ENCODE assay signal across 20 mouse cellular contexts in genomic region chr2:85065141-85065875, GRCm38 (mm10). TPM values are rescaled to one million over a fixed set of nuclear protein-coding genes. Genes with fewer than 3 reads are reported as not detected.
DNase-seq lines count a peak whose midpoint lies in the region; ATAC-seq and TF ChIP-seq lines count a peak whose summit lies in the region.
"Had no signal": no experiment of that assay in that cellular context is flagged by ENCODE, and none has a peak within 500 bp of the region (broad histone marks: within the 10 kb centered on the region; RNA-seq: fewer than 3 reads in every experiment).

No protein-coding gene starts in this region.

- H3K4me2 ChIP-seq in kidney, embryonic 15.5 days = no peak overlapping the region
- no peak overlapping the region for H3K4me2 ChIP-seq in liver, postnatal 0 days (ENCODE audit: low read depth, low read length)
- no peak overlapping the region for H3K4me2 ChIP-seq in myocyte (ENCODE audit: low read depth)
- H3K4me2 ChIP-seq in midbrain, embryonic 16.5 days (ENCODE audit: low read length) = no peak overlapping the region
- H3K4me2 ChIP-seq: heart, embryonic 13.5 days; hindbrain, embryonic 12.5 days; liver, embryonic 13.5 days; neural tube, embryonic 15.5 days had no signal

- no peak overlapping the region for H3K27ac ChIP-seq in heart, embryonic 10.5 days
- H3K27ac ChIP-seq in kidney, embryonic 15.5 days = no peak overlapping the region
- H3K27ac ChIP-seq in liver, adult 2 months (replicated peaks; ENCODE audit: insufficient read depth, low read depth, low read length) = peak overlapping the region; percentile 19; the same call in 1 of the 2 replicates
- H3K27ac ChIP-seq in liver, postnatal 0 days (ENCODE audit: low read depth) = no peak overlapping the region
- no peak overlapping the region for H3K27ac ChIP-seq in midbrain, embryonic 16.5 days (ENCODE audit: low read length)
- H3K27ac ChIP-seq: heart, embryonic 13.5 days; hindbrain, embryonic 12.5 days; liver, embryonic 13.5 days; neural tube, embryonic 15.5 days had no signal

- no peak for TF ChIP-seq EP300 in liver, postnatal 0 days (IDR thresholded peaks at IDR 0.05; ENCODE audit: low read depth)

- no peak for ATAC-seq in kidney, embryonic 15.5 days (replicated peaks; ENCODE audit: low FRiP score)
- ATAC-seq in liver, postnatal 0 days = no peak
- no peak for ATAC-seq in midbrain, embryonic 16.5 days
- ATAC-seq: activated CD4-positive, CD25-positive, alpha-beta regulatory T cell, adult 4 months; forebrain, embryonic 14.5 days had no signal

- no peak overlapping the region for H3K9ac ChIP-seq in kidney, embryonic 15.5 days
- H3K9ac ChIP-seq in liver, adult 2 months (ENCODE audit: low read depth, low read length) = no peak overlapping the region
- no peak overlapping the region for H3K9ac ChIP-seq in liver, postnatal 0 days (replicated peaks)
- no peak overlapping the region for H3K9ac ChIP-seq in midbrain, embryonic 16.5 days (ENCODE audit: low read depth, low read length)
- H3K9ac ChIP-seq: heart, embryonic 13.5 days; hindbrain, embryonic 12.5 days; liver, embryonic 13.5 days; neural tube, embryonic 15.5 days had no signal

- DNase-seq in heart, adult 11 months = peak; percentile 97
- no peak for DNase-seq in heart, embryonic 10.5 days (ENCODE audit: low spot score)
- DNase-seq in kidney, postnatal 25 days = peak; percentile 34 to 75
- DNase-seq in liver, adult 2 months (ENCODE audit: extremely low read depth, low read depth, low spot score) = no peak
- no peak for DNase-seq in liver, postnatal 0 days
- DNase-seq: adrenal gland, postnatal 36 days; cerebellum, postnatal 10 days; liver, embryonic 13.5 days; lung, postnatal 10 days; retina, postnatal 1 day had no signal

- H3K4me1 ChIP-seq in heart, embryonic 10.5 days = peaks cover 19% of the 10 kb centered on the region
- H3K4me1 ChIP-seq in kidney, embryonic 15.5 days = peaks cover 16% of the 10 kb centered on the region
- peaks cover 33% of the 10 kb centered on the region for H3K4me1 ChIP-seq in liver, adult 2 months (ENCODE audit: control insufficient read depth, insufficient read depth, low read length)
- H3K4me1 ChIP-seq in liver, postnatal 0 days (ENCODE audit: insufficient read depth) = peaks cover 15% of the 10 kb centered on the region
- peaks cover 2% of the 10 kb centered on the region; the same call in 1 of the 2 replicates for H3K4me1 ChIP-seq in midbrain, embryonic 16.5 days (ENCODE audit: control insufficient read depth, insufficient read depth, low read length)

- TF ChIP-seq POLR2A in liver, adult 2 months (IDR thresholded peaks at IDR 0.05; ENCODE audit: extremely low read depth, insufficient read depth, low read length) = no peak
- peak; percentile 14 for TF ChIP-seq POLR2A in myocyte (IDR thresholded peaks at IDR 0.05; ENCODE audit: insufficient read length, low read depth)

- peaks cover 62% of the 10 kb centered on the region for H3K36me3 ChIP-seq in heart, embryonic 10.5 days
- peaks cover 45% of the 10 kb centered on the region for H3K36me3 ChIP-seq in kidney, embryonic 15.5 days
- peaks cover 2% of the 10 kb centered on the region; the same call in 1 of the 2 replicates for H3K36me3 ChIP-seq in liver, adult 2 months (ENCODE audit: control insufficient read depth, insufficient read depth, low read length)
- peaks cover 6% of the 10 kb centered on the region; the same call in 1 of the 2 replicates for H3K36me3 ChIP-seq in liver, postnatal 0 days (replicated peaks; ENCODE audit: insufficient read depth, low read length)
- H3K36me3 ChIP-seq in myocyte (ENCODE audit: control insufficient read depth, insufficient read depth) = peaks cover 66% of the 10 kb centered on the region
- peaks cover 19% of the 10 kb centered on the region for H3K36me3 ChIP-seq in midbrain, embryonic 16.5 days (ENCODE audit: control insufficient read depth, insufficient read depth, low read length)
- H3K36me3 ChIP-seq: liver, embryonic 13.5 days had no signal

- no peak overlapping the region for H3K4me3 ChIP-seq in heart, embryonic 10.5 days
- H3K4me3 ChIP-seq in kidney, embryonic 15.5 days (replicated peaks) = no peak overlapping the region
- H3K4me3 ChIP-seq in liver, adult 2 months (ENCODE audit: insufficient read depth, low read depth, low read length) = no peak overlapping the region
- no peak overlapping the region for H3K4me3 ChIP-seq in liver, postnatal 0 days (ENCODE audit: low read depth, low read length)
- H3K4me3 ChIP-seq in myocyte = no peak overlapping the region
- H3K4me3 ChIP-seq in midbrain, embryonic 16.5 days (ENCODE audit: low read depth, low read length) = no peak overlapping the region
- H3K4me3 ChIP-seq: heart, embryonic 13.5 days; hindbrain, embryonic 12.5 days; liver, embryonic 13.5 days; megakaryocyte, embryonic 14.5 days; neural tube, embryonic 15.5 days had no signal

- H3K27me3 ChIP-seq in heart, embryonic 10.5 days (ENCODE audit: insufficient read depth, poor library complexity, severe bottlenecking) = no peaks in the 10 kb centered on the region
- no peaks in the 10 kb centered on the region for H3K27me3 ChIP-seq in kidney, embryonic 15.5 days
- H3K27me3 ChIP-seq in liver, adult 2 months (ENCODE audit: control insufficient read depth, insufficient read depth, low read length) = no peaks in the 10 kb centered on the region
- no peaks in the 10 kb centered on the region for H3K27me3 ChIP-seq in liver, postnatal 0 days (ENCODE audit: insufficient read depth, low read length)
- H3K27me3 ChIP-seq in myocyte (ENCODE audit: control insufficient read depth, insufficient read depth, insufficient read length) = no peaks in the 10 kb centered on the region
- H3K27me3 ChIP-seq in midbrain, embryonic 16.5 days (ENCODE audit: control insufficient read depth, insufficient read depth, low read depth, low read length) = no peaks in the 10 kb centered on the region
- H3K27me3 ChIP-seq: heart, embryonic 13.5 days; hindbrain, embryonic 12.5 days; liver, embryonic 13.5 days; neural tube, embryonic 15.5 days had no signal

- H3K79me2 ChIP-seq in liver, adult 2 months (ENCODE audit: control insufficient read depth, insufficient read depth, low read length) = peaks cover 7% of the 10 kb centered on the region; the same call in 1 of the 2 replicates
- H3K79me2 ChIP-seq in myocyte (ENCODE audit: control insufficient read depth, insufficient read depth) = peaks cover 40% of the 10 kb centered on the region

- 77% methylated on average over 12 of the region's 12 CpGs for WGBS in heart, embryonic 10.5 days
- 68% methylated on average over 12 of the region's 12 CpGs for WGBS in kidney, embryonic 15.5 days
- 71% methylated on average over 12 of the region's 12 CpGs for WGBS in liver, adult 2 months
- WGBS in liver, postnatal 0 days (ENCODE audit: insufficient replicate concordance) = 64% methylated on average over 12 of the region's 12 CpGs
- 93% methylated on average over 12 of the region's 12 CpGs for WGBS in midbrain, embryonic 16.5 days

- no peak overlapping the region for H3ac ChIP-seq in myocyte (ENCODE audit: control insufficient read depth, insufficient read length)

- H3K9me3 ChIP-seq in heart, embryonic 10.5 days = no peaks in the 10 kb centered on the region
- no peaks in the 10 kb centered on the region for H3K9me3 ChIP-seq in kidney, embryonic 15.5 days (replicated peaks)
- no peaks in the 10 kb centered on the region for H3K9me3 ChIP-seq in liver, postnatal 0 days (ENCODE audit: low read length)
- H3K9me3 ChIP-seq in midbrain, embryonic 16.5 days (replicated peaks; ENCODE audit: control insufficient read depth, low read length, poor library complexity, severe bottlenecking) = no peaks in the 10 kb centered on the region
- H3K9me3 ChIP-seq: heart, embryonic 13.5 days; hindbrain, embryonic 12.5 days; liver, embryonic 13.5 days; megakaryocyte, embryonic 14.5 days; neural tube, embryonic 15.5 days had no signal

- no peak for TF ChIP-seq CTCF in liver, adult 2 months (IDR thresholded peaks at IDR 0.05; ENCODE audit: low read depth, low read length)
- TF ChIP-seq CTCF in liver, postnatal 0 days (IDR thresholded peaks at IDR 0.05; ENCODE audit: low read depth) = no peak

TF ChIP-seq in myocyte, 11 proteins besides CTCF, POLR2A, EP300 and RAD21 (continues in another document):
- no peak for TF ChIP-seq POLR2AphosphoS2 (IDR thresholded peaks at IDR 0.05; ENCODE audit: insufficient read length, low read depth)
- no peak for TF ChIP-seq MYOG (IDR thresholded peaks at IDR 0.05; ENCODE audit: control insufficient read depth in 1 of 3, insufficient read depth in 1 of 3, insufficient read length in 2 of 3, low read depth in 2 of 3)
- no peak for TF ChIP-seq CEBPB (IDR thresholded peaks at IDR 0.05; ENCODE audit: insufficient read depth, poor library complexity, severe bottlenecking)
- no peak for TF ChIP-seq USF1 (IDR thresholded peaks at IDR 0.05; ENCODE audit: low read depth)
- TF ChIP-seq TCF12 (IDR thresholded peaks at IDR 0.05; ENCODE audit: insufficient read depth, poor library complexity, severe bottlenecking) = no peak

RNA-seq across cellular contexts. Expression of gene Tnks1bp1, which starts 17.5 kb away (rescaled TPM):
- 24.7 and 25.9 TPM in 2 replicates for polyA plus RNA-seq in heart, embryonic 10.5 days (2016; fragmentation: Nextera tagmentation; extraction: Ambion mirVana)
- polyA plus RNA-seq in kidney, embryonic 15.5 days (2015; fragmentation: Nextera tagmentation; extraction: Ambion mirVana) = 29.2 and 39.2 TPM in 2 replicates
- total RNA-seq in liver, adult 2 months (2014; rRNA removed) = 13.2 and 15.0 TPM in 2 replicates
- polyA plus RNA-seq in liver, adult 2 months (2012; rRNA removed) = 12.3 and 13.4 TPM in 2 replicates
- 6.0 and 6.5 TPM in 2 replicates for polyA plus RNA-seq in liver, postnatal 0 days (2015; fragmentation: Nextera tagmentation; extraction: Ambion mirVana)
- 84.0 TPM for polyA plus RNA-seq in myocyte (2012; fragmentation: generic; extraction: Trizol)
- polyA plus RNA-seq in midbrain, embryonic 16.5 days (2015; fragmentation: Nextera tagmentation; extraction: Ambion mirVana) = 23.0 and 27.4 TPM in 2 replicates

RNA-seq across cellular contexts. Expression of gene P2rx3, which starts 28.0 kb away (rescaled TPM):
- 1.1 and 1.6 TPM in 2 replicates for polyA plus RNA-seq in heart, embryonic 10.5 days (2016; fragmentation: Nextera tagmentation; extraction: Ambion mirVana)
- 0.90 and 1.3 TPM in 2 replicates for polyA plus RNA-seq in kidney, embryonic 15.5 days (2015; fragmentation: Nextera tagmentation; extraction: Ambion mirVana)
- total RNA-seq in liver, adult 2 months (2014; rRNA removed) = 2.1 and 2.8 TPM in 2 replicates
- polyA plus RNA-seq in liver, adult 2 months (2012; rRNA removed) = 1.2 and 2.1 TPM in 2 replicates
- polyA plus RNA-seq in liver, postnatal 0 days (2015; fragmentation: Nextera tagmentation; extraction: Ambion mirVana) = 0.56 and 0.57 TPM in 2 replicates
- 53.1 TPM for polyA plus RNA-seq in myocyte (2012; fragmentation: generic; extraction: Trizol)
- 1.4 and 2.1 TPM in 2 replicates for polyA plus RNA-seq in midbrain, embryonic 16.5 days (2015; fragmentation: Nextera tagmentation; extraction: Ambion mirVana)
- total RNA-seq: monocyte, adult 5-6 weeks had no signal

RNA-seq across cellular contexts. Expression of gene Ssrp1, which starts 28.3 kb away (rescaled TPM):
- polyA plus RNA-seq in heart, embryonic 10.5 days (2016; fragmentation: Nextera tagmentation; extraction: Ambion mirVana) = 223 and 273 TPM in 2 replicates
- polyA plus RNA-seq in kidney, embryonic 15.5 days (2015; fragmentation: Nextera tagmentation; extraction: Ambion mirVana) = 299 and 307 TPM in 2 replicates
- 39.1 and 40.7 TPM in 2 replicates for total RNA-seq in liver, adult 2 months (2014; rRNA removed)
- 45.2 and 48.9 TPM in 2 replicates for polyA plus RNA-seq in liver, adult 2 months (2012; rRNA removed)
- polyA plus RNA-seq in liver, postnatal 0 days (2015; fragmentation: Nextera tagmentation; extraction: Ambion mirVana) = 69.8 and 80.8 TPM in 2 replicates
- polyA plus RNA-seq in myocyte (2012; fragmentation: generic; extraction: Trizol) = 123 TPM
- 162 and 170 TPM in 2 replicates for polyA plus RNA-seq in midbrain, embryonic 16.5 days (2015; fragmentation: Nextera tagmentation; extraction: Ambion mirVana)

Comparison
In these comparisons a context has a peak if more than half of its experiments do, and no peak if none do; other contexts are left out.
1. DNase-seq: peak in heart, adult 11 months (single experiment) and kidney, postnatal 25 days (2 of 2); none in heart, embryonic 10.5 days (single experiment), liver, adult 2 months (single experiment) and liver, postnatal 0 days (single experiment).
2. RNA of gene P2rx3, which starts 28.0 kb away (polyA plus RNA-seq): 53.1 TPM in myocyte (single experiment); 1.2 to 2.1 TPM in liver, adult 2 months, 1.1 to 1.6 TPM in heart, embryonic 10.5 days, 1.4 to 2.1 TPM in midbrain, embryonic 16.5 days, 0.90 to 1.3 TPM in kidney, embryonic 15.5 days and 0.56 to 0.57 TPM in liver, postnatal 0 days; every median in the first group is over 10 times any median in the second.